Mouse (Mus musculus) thymus, adult 2 months (tissue): ENCODE data around the gene Gopc.

ENCODE experiments used
- CTCF ChIP-seq: fragments of 200-500 bp; IDR thresholded peaks from 2 replicates; pipeline ENCODE4 v1.5.1; 2012; ENCODE audit warnings: mild to moderate bottlenecking, control low read depth, low read length, moderate library complexity, borderline replicate concordance; ENCODE audit not compliant: control insufficient read depth, poor library complexity, insufficient read depth; ENCODE audit errors: extremely low read depth
- POLR2A ChIP-seq: fragments of 200-500 bp; IDR thresholded peaks from 2 replicates; pipeline ENCODE4 v1.6.1; 2012; ENCODE audit warnings: mild to moderate bottlenecking, low read length, control low read depth, moderate library complexity; ENCODE audit not compliant: control insufficient read depth, poor library complexity, insufficient read depth; ENCODE audit errors: extremely low read depth

- TF ChIP-seq POLR2A, result no peak
- TF ChIP-seq CTCF, result no peak
Measured at GRCm38 (mm10) chr10:52377813-52378212, 4.1 kb downstream of the Gopc start.
